Mouse (Mus musculus) limb, embryonic 14.5 days (tissue): ENCODE results near the gene Coro1a. TPM values are rescaled to one million over a fixed set of nuclear protein-coding genes. Genes with fewer than 3 reads are reported as not detected.

ENCODE experiments used
- ATAC-seq: fragments of 200-750 bp; cut with Nextera tagmentation; 2 replicates; pipeline ENCODE4 v1.8.0; 2017; ENCODE audit warnings: low read depth, moderate number of reproducible peaks, moderate TSS enrichment; ENCODE audit not compliant: low FRiP score
- DNase-seq: peaks from one replicate; pipeline ENCODE4 v3.0.0-alpha.2; 2015; ENCODE audit warnings: low spot score
- H3K27ac ChIP-seq: fragments of 300-500 bp; sonication (generic); replicated peaks from 2 replicates; pipeline ENCODE4 v1.5.1; 2014; ENCODE audit warnings: low read depth, mild to moderate bottlenecking, low read length, moderate library complexity, mixed read lengths
- H3K27me3 ChIP-seq: fragments of 300-500 bp; sonication (generic); 2 replicates; pipeline ENCODE4 v1.6.1; 2014; ENCODE audit warnings: low read length, mixed read lengths; ENCODE audit not compliant: control insufficient read depth, insufficient read depth
- H3K36me3 ChIP-seq: fragments of 300-500 bp; sonication (generic); 2 replicates; pipeline ENCODE4 v1.6.1; 2014; ENCODE audit warnings: mild to moderate bottlenecking, low read length, moderate library complexity, mixed read lengths; ENCODE audit not compliant: control insufficient read depth, insufficient read depth
- H3K4me1 ChIP-seq: fragments of 300-500 bp; sonication (generic); 2 replicates; pipeline ENCODE4 v1.6.1; 2014; ENCODE audit warnings: antibody characterized with exemption, low read length, mixed read lengths; ENCODE audit not compliant: control insufficient read depth, insufficient read depth
- H3K4me2 ChIP-seq: fragments of 300-500 bp; sonication (generic); replicated peaks from 2 replicates; pipeline ENCODE4 v1.6.1; 2014; ENCODE audit warnings: low read depth, mild to moderate bottlenecking, low read length, moderate library complexity; ENCODE audit not compliant: severe bottlenecking
- H3K4me3 ChIP-seq: fragments of 300-500 bp; sonication (generic); replicated peaks from 2 replicates; pipeline ENCODE4 v1.5.1; 2014; ENCODE audit warnings: low read length
- H3K9ac ChIP-seq: fragments of 300-500 bp; sonication (generic); 2 replicates; pipeline ENCODE4 v1.6.1; 2014; ENCODE audit warnings: mild to moderate bottlenecking, low read depth, low read length, moderate library complexity; ENCODE audit not compliant: severe bottlenecking
- H3K9me3 ChIP-seq: fragments of 300-500 bp; sonication (generic); 2 replicates; pipeline ENCODE4 v1.6.1; 2016; ENCODE audit warnings: low read length; ENCODE audit not compliant: control insufficient read depth
- POLR2A ChIP-seq: fragments of 200-500 bp; IDR thresholded peaks from 2 replicates; pipeline ENCODE4 v1.8.0; 2012; ENCODE audit warnings: inconsistent platforms, mild to moderate bottlenecking, moderate library complexity, borderline replicate concordance; ENCODE audit not compliant: insufficient read depth, insufficient read length; ENCODE audit errors: extremely low read depth
- WGBS: fragments of 180-500 bp; shearing (Covaris S2); extraction: QIAGEN DNeasy Blood & Tissue Kit; methylation state at CpG from one replicate; pipeline ENCODE4 v1.1.7; 2014; 5-methylcytosine and 5-hydroxymethylcytosine counted together
- polyA plus RNA-seq, 2 experiments: library from polyadenylated mRNA; depleted of rRNA in 1 of 2; stranded (reverse) in 1 of 2; unstranded in 1 of 2; fragments of >200 nt; fragmentation: Nextera tagmentation in 1 of 2; extraction: Ambion mirVana in 1 of 2; gene quantifications; 2 replicates each; pipeline versions ENCODE4 v1.2.1 to v1.2.3; 2012 to 2014

The Coro1a gene
- polyA plus RNA-seq, 2 experiments: 33.4 to 45.0 TPM

DNA sequence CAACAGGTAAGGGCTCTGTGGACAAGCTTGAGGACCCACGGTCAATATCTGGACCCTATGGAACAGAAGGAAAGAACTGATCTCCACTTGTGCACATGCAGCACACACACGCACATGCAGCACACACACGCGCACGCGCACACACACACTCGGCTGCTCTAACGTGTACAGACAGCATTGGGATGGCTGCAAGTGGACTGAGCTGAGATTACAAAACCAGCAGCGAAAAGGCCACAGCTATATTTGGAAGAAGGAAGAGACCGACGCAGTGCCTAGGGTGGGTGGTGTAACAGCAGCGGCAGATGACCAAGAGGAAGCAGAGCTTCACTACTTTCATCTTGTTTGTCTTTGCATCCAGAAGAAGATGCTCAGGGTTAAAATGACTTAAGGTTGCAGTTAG, 38.5 kb upstream of the Coro1a start:
- Histone ChIP-seq H3K27ac (no peak overlapping the region), H3K4me2 (no peak overlapping the region), H3K4me1 (no peaks in the 10 kb centered on the region), H3K36me3 (no peaks in the 10 kb centered on the region), H3K4me3 (no peak overlapping the region), H3K27me3 (no peaks in the 10 kb centered on the region), H3K9ac (no peak overlapping the region), H3K9me3 (no peaks in the 10 kb centered on the region)
- WGBS: 88% methylated on average over 12 of the region's 12 CpGs
- TF ChIP-seq POLR2A: no peak
- no peak for DNase-seq
- no peak for ATAC-seq

DNA sequence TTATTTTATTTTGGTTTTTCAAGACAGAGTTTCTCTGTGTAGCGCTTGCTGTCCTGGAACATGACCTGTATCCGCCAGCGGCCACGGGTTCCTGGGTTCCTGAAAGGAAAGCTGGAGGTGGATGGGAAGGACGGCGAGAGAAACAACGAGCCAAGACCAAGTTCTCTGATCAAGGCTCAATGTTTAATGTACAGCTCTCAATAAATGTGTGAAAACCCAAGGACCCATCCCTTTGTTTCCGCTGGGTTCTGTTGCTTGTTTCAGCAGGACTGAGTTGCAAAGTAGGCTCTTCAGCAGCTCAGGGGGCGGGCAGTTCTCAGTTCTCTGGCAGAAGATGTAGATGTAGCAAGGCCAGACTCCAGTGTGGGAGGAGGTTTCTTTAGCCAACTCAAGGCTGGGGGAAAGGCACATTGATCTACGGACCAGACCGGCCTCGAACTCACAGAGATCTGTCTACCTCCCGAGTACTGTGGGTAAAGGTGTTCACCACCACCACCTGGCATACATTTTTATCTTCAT, 34.4 kb upstream of the Coro1a start:
- H3K27ac ChIP-seq: no peak overlapping the region
- ATAC-seq (no peak), DNase-seq (no peak)
- no peak overlapping the region for H3K9ac ChIP-seq
- TF ChIP-seq POLR2A: no peak
- no peaks in the 10 kb centered on the region for H3K36me3 ChIP-seq
- H3K4me1 ChIP-seq: no peaks in the 10 kb centered on the region
- no peaks in the 10 kb centered on the region for H3K27me3 ChIP-seq
- WGBS: 89% methylated on average over 13 of the region's 13 CpGs
- H3K9me3 ChIP-seq: no peaks in the 10 kb centered on the region
- H3K4me2 ChIP-seq: no peak overlapping the region
- no peak overlapping the region for H3K4me3 ChIP-seq

- no peak for TF ChIP-seq POLR2A
- Histone ChIP-seq H3K4me1 (no peaks in the 10 kb centered on the region), H3K9me3 (no peaks in the 10 kb centered on the region), H3K4me3 (no peak overlapping the region), H3K4me2 (no peak overlapping the region), H3K36me3 (no peaks in the 10 kb centered on the region), H3K9ac (no peak overlapping the region), H3K27ac (no peak overlapping the region), H3K27me3 (no peaks in the 10 kb centered on the region)
- DNase-seq (no peak), ATAC-seq (no peak)
- WGBS: 87% methylated on average over 5 of the region's 5 CpGs
Observed at GRCm38 (mm10) chr7:126741452-126741851, 33.9 kb upstream of the Coro1a start.

GRCm38 (mm10) chr7:126740977-126741376, 33.4 kb upstream of the Coro1a start:
- Histone ChIP-seq H3K4me3 (no peak overlapping the region), H3K27me3 (no peaks in the 10 kb centered on the region), H3K9ac (no peak overlapping the region), H3K27ac (no peak overlapping the region), H3K9me3 (no peaks in the 10 kb centered on the region), H3K4me1 (no peaks in the 10 kb centered on the region), H3K4me2 (no peak overlapping the region), H3K36me3 (no peaks in the 10 kb centered on the region)
- 60% methylated on average over 5 of the region's 5 CpGs for WGBS
- ATAC-seq: no peak
- no peak for TF ChIP-seq POLR2A
- no peak for DNase-seq

DNA sequence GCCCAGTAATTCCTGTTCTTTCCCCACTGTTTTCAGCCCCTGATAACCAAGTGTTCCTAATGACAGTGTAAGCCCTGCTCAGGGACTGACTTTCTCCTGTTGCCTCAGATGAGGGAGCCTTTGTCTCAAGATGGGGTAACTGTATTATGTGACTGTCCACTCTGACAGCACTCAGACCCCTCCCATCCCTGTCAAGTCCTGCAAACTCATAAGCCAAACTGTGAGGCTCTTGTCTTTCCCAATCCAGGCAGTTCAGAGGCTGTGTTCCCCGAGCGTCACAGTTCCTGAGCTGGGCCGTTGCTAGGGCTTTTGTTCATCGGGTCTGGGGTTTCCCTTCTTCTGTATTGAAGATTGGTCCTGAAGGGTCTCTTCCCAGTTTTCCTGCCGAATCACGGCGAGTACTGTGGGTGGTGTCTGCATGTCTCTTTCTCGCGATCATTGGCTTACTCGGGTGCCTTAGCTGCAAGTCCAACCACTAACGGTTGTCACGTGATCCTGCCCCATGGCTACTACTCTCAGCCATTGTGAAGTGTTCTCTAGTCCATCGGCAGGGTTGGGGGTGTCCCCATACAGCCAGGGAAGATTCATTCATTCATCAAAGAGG, 32.6 kb upstream of the Coro1a start:
- ATAC-seq (no peak), DNase-seq (no peak)
- H3K36me3 ChIP-seq: no peaks in the 10 kb centered on the region
- no peak for TF ChIP-seq POLR2A
- H3K4me1 ChIP-seq: no peaks in the 10 kb centered on the region
- 80% methylated on average over 13 of the region's 13 CpGs for WGBS
- H3K4me3 ChIP-seq: no peak overlapping the region
- no peak overlapping the region for H3K27ac ChIP-seq
- H3K27me3 ChIP-seq: no peaks in the 10 kb centered on the region
- H3K9ac ChIP-seq: no peak overlapping the region
- H3K9me3 ChIP-seq: no peaks in the 10 kb centered on the region
- H3K4me2 ChIP-seq: no peak overlapping the region

- no peaks in the 10 kb centered on the region for H3K9me3 ChIP-seq
- H3K27me3 ChIP-seq: no peaks in the 10 kb centered on the region
- WGBS: 86% methylated on average over 17 of the region's 17 CpGs
- no peak for TF ChIP-seq POLR2A
- no peak overlapping the region for H3K4me2 ChIP-seq
- no peak overlapping the region for H3K4me3 ChIP-seq
- no peaks in the 10 kb centered on the region for H3K4me1 ChIP-seq
- no peak overlapping the region for H3K27ac ChIP-seq
- no peak overlapping the region for H3K9ac ChIP-seq
- no peaks in the 10 kb centered on the region for H3K36me3 ChIP-seq
- ATAC-seq (no peak), DNase-seq (no peak)
Observed at GRCm38 (mm10) chr7:126739551-126739950, 32.0 kb upstream of the Coro1a start.
